Mouse (Mus musculus): Measurements from ENCODE around the gene Grifin. TPM values are rescaled to one million over a fixed set of nuclear protein-coding genes. Genes with fewer than 3 reads are reported as not detected.

Grifin gene
- polyA plus RNA-seq, 1 experiment from 2014 or later = not detected

DNA sequence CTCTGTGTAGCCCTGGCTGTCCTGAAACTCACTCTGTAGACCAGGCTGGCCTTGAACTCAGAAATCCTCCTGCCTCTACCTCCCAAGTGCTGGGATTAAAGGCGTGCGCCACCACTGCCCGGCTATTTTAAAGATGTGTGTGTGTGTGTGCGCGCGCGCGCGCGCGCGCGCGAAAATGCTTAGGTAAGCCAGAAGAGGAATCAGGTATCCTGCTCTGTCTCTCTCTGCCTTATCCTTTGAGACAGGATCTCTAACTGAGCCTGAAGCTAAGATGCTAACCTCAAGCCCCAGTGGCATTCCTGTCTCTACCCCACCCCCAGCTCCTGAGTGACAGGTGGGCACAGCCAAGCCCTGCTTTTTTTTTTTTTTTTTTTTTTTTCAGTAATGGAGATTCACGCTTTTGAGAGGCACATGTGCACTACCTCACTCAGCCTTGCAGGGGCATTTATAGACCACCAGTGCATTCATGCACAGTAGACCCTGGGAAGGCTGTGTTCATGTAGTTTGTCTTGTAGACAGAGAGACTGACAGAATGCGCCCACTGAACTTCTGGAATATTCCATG, 4.2 kb upstream of the Grifin start:
- Histone ChIP-seq H3K4me1 (peaks cover 45% of the 10 kb centered on the region), H3K27ac (replicated peaks) (no peak overlapping the region; the same call in 1 of the 2 replicates), H3K9ac (no peak overlapping the region), H3K4me2 (replicated peaks) (0 out of 2 replicates have a peak overlapping the region, but pooled peaks have one; percentile 22), H3K36me3 (no peaks in the 10 kb centered on the region), H3K9me3 (replicated peaks) (no peaks in the 10 kb centered on the region), H3K27me3 (no peaks in the 10 kb centered on the region), H3K4me3 (replicated peaks) (no peak overlapping the region)
- WGBS = 60% methylated on average over 16 of the region's 16 CpGs
- ATAC-seq (ENCODE audit: insufficient number of reproducible peaks, low FRiP score, low TSS enrichment, low read depth) = no peak

DNA sequence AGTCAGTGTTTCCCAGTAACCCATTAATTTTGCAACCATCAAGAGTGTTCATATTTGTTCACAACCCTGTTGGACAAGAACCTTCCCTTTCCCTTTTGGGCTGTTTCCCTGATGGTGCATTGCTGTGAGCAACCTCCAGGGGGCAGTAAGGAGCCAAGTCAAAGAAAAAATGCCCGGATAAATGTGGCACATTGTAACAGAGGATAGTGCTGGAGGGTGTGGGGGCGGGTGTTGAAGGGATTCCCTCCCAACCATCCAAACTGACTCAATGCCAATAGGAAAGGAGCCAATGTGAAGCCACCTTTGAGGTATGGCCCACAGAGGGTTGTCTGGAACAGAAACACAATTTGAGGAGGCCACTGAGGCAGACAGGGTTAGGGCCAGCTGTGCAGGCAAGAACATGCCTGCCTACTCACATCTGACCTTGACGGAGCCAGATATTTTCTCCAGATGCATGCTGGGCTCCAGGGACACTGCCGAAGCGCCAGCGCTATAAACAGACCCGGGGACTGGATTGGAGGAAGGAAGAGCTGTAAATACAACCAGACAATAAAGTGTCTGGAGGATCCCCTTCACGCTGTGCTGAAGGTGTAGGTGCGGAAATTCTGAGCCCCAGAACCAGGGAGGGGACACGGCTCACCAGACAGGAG, 3.6 kb upstream of the Grifin start:
- no peaks in the 10 kb centered on the region for H3K27me3 ChIP-seq
- 20% methylated on average over 10 of the region's 10 CpGs for whole genome bisulfite sequencing
- no peaks in the 10 kb centered on the region for H3K9me3 ChIP-seq (replicated peaks)
- no peaks in the 10 kb centered on the region for H3K36me3 ChIP-seq
- H3K9ac ChIP-seq = no peak overlapping the region
- H3K27ac ChIP-seq (replicated peaks) = peak overlapping the region; percentile 77
- 0 out of 2 replicates have a peak overlapping the region, but pooled peaks have one; percentile 2 for H3K4me3 ChIP-seq (replicated peaks)
- peak overlapping the region; percentile 22; the same call in 1 of the 2 replicates for H3K4me2 ChIP-seq (replicated peaks)
- H3K4me1 ChIP-seq = peaks cover 45% of the 10 kb centered on the region
- no peak for ATAC-seq (ENCODE audit: insufficient number of reproducible peaks, low FRiP score, low TSS enrichment, low read depth)

DNA sequence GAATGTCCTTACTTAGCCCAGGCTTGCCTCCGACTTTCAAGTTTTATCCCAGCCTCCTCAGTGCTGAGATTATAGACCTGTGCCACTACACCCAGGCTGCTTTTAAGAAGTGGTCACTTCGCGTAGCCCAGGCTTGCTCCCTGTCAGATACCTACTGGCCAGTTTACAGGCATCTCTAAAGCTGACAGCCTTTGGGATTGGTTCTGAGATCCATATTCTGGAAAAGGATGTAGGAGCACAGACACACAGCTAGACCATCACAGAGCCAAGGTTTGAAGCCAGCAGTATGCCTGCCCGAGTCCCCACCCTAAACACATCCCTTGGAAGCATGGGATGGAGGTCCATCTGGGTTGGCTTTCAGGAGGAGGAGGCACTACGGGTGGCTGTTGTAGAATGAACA, 2.9 kb upstream of the Grifin start:
- Histone ChIP-seq H3K36me3 (no peaks in the 10 kb centered on the region), H3K27ac (replicated peaks) (peak overlapping the region; percentile 77), H3K4me2 (replicated peaks) (no peak overlapping the region), H3K27me3 (no peaks in the 10 kb centered on the region), H3K4me3 (replicated peaks) (no peak overlapping the region), H3K9me3 (replicated peaks) (no peaks in the 10 kb centered on the region), H3K9ac (no peak overlapping the region), H3K4me1 (peaks cover 45% of the 10 kb centered on the region)
- ATAC-seq (ENCODE audit: insufficient number of reproducible peaks, low FRiP score, low TSS enrichment, low read depth) = no peak
- 80% methylated on average over 5 of the region's 5 CpGs for WGBS

DNA sequence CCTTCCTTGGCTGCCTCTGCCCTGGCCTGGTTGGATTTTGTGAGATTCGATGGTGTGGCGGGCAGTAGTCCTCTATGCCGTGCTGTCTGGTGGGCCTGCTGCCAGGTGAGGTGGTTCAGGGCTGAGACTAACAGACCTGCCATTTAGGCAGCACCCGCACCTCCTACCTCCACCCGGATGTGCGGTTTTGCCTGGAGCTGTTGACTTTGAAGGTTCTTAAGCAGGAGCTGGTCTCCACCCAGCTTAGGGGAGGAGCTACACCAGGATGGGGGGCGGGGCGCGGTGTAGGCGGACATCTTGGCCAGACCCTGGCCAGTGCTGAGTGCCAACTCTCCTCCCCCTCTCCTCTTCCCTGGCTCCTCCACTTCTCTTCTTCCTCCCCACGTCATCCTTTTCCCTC, 2.5 kb upstream of the Grifin start:
- Histone ChIP-seq H3K4me1 (peaks cover 45% of the 10 kb centered on the region), H3K9ac (no peak overlapping the region), H3K27ac (replicated peaks) (no peak overlapping the region), H3K27me3 (no peaks in the 10 kb centered on the region), H3K9me3 (replicated peaks) (no peaks in the 10 kb centered on the region), H3K4me3 (replicated peaks) (no peak overlapping the region), H3K4me2 (replicated peaks) (no peak overlapping the region), H3K36me3 (no peaks in the 10 kb centered on the region)
- peak; percentile 48 for ATAC-seq (ENCODE audit: insufficient number of reproducible peaks, low FRiP score, low TSS enrichment, low read depth)
- WGBS = 30% methylated on average over 11 of the region's 11 CpGs

DNA sequence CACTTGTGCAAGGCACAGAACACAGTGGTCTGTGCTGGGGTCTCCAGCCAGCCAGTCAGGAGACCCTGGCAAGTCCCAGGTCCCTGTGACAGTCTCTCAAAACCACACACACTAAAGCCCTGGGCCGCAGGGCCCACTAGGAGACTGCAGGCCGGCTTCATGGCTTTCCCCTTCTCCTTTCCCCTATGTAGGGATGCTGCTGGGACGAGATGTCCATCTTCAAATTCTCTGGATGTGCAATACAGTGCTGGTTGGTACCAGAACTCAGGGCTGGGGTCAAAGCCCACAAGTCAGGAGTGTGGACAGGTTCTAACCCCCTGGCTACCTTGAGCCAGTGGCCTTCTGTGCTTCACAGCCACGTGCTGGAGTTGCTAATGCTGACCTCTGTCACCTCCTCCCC, 1.4 kb upstream of the Grifin start:
- no peaks in the 10 kb centered on the region for H3K27me3 ChIP-seq
- H3K4me1 ChIP-seq = peaks cover 41% of the 10 kb centered on the region
- no peak for ATAC-seq (ENCODE audit: insufficient number of reproducible peaks, low FRiP score, low TSS enrichment, low read depth)
- H3K4me2 ChIP-seq (replicated peaks) = no peak overlapping the region
- H3K36me3 ChIP-seq = no peaks in the 10 kb centered on the region
- WGBS = 79% methylated on average over 4 of the region's 4 CpGs
- no peaks in the 10 kb centered on the region for H3K9me3 ChIP-seq (replicated peaks)
- H3K4me3 ChIP-seq (replicated peaks) = no peak overlapping the region
- no peak overlapping the region for H3K27ac ChIP-seq (replicated peaks)
- H3K9ac ChIP-seq = no peak overlapping the region

DNA sequence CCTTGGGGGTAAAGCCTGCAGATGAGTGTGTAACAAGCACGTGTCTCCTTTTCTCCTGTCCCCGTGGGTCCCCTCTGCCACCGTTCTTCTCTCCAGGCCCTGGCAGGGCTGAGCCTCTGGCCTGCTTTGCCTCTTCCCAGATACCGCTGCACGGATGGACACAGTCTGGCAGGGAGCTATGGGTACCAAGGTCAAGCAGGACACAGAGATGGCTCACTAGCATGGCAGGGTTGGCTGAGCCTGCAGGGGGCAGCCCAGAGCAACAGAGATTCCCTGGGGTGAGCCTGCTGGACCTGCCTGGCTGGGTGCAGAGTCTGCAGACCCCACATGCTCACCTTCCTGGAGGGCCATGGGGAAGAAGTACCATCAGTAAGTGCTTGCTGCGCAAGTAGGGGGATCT, 985 bp upstream of the Grifin start:
- peaks cover 39% of the 10 kb centered on the region for H3K4me1 ChIP-seq
- no peak overlapping the region for H3K4me2 ChIP-seq (replicated peaks)
- H3K36me3 ChIP-seq = no peaks in the 10 kb centered on the region
- H3K9ac ChIP-seq = no peak overlapping the region
- H3K27me3 ChIP-seq = no peaks in the 10 kb centered on the region
- no peak overlapping the region for H3K27ac ChIP-seq (replicated peaks)
- no peaks in the 10 kb centered on the region for H3K9me3 ChIP-seq (replicated peaks)
- H3K4me3 ChIP-seq (replicated peaks) = no peak overlapping the region
- no peak for ATAC-seq (ENCODE audit: insufficient number of reproducible peaks, low FRiP score, low TSS enrichment, low read depth)
- 65% methylated on average over 6 of the region's 6 CpGs for WGBS

DNA sequence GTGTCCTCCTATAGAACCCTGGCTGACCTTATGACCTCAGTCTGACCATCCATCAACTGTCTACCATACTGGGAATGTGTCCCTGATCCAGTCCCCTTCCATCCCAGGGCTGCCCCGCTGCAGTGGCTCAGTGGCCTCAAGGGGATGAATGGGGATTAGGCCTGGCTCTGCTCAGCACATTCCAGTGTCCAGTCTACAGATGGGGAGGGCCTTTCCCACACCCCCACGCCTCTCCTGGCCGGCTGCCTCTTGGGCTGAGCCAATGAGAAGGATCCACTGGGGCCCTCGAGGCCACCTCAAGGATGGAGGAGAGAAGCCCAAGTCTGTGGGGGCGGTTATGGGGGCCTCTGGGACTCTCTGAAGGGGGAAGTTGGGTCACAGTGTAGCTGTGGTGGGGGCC, 580 bp upstream of the Grifin start:
- 44% methylated on average over 5 of the region's 5 CpGs for WGBS
- no peak overlapping the region for H3K4me2 ChIP-seq (replicated peaks)
- H3K36me3 ChIP-seq = no peaks in the 10 kb centered on the region
- ATAC-seq (ENCODE audit: insufficient number of reproducible peaks, low FRiP score, low TSS enrichment, low read depth) = 0 out of 2 replicates have a peak, but pooled peaks have one; percentile 29
- no peak overlapping the region for H3K27ac ChIP-seq (replicated peaks)
- no peak overlapping the region for H3K4me3 ChIP-seq (replicated peaks)
- no peak overlapping the region for H3K9ac ChIP-seq
- H3K9me3 ChIP-seq (replicated peaks) = no peaks in the 10 kb centered on the region
- H3K27me3 ChIP-seq = no peaks in the 10 kb centered on the region
- H3K4me1 ChIP-seq = peaks cover 39% of the 10 kb centered on the region

DNA sequence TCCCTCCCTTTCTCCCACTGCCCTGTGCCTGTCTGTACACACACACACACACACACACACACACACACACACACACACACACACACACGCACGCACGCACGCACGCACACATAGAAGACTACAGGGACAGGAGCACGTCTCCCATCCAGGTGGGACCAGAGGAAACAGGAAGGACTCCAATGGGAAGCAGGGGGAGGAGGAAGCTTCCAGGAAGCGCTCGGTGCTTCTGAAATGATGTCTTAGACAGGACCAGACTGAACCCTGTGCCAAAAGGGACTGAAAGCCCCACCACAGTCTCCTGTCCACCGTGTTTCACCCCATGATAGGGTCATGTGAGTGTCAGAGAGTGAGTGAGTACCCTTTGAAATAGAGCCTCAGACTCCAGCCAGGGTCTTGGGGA, 2.3 kb downstream of the Grifin start:
- no peak overlapping the region for H3K27ac ChIP-seq (replicated peaks)
- H3K36me3 ChIP-seq = no peaks in the 10 kb centered on the region
- no peak for ATAC-seq (ENCODE audit: insufficient number of reproducible peaks, low FRiP score, low TSS enrichment, low read depth)
- H3K27me3 ChIP-seq = no peaks in the 10 kb centered on the region
- H3K4me2 ChIP-seq (replicated peaks) = no peak overlapping the region
- 75% methylated on average over 9 of the region's 9 CpGs for WGBS
- H3K9me3 ChIP-seq (replicated peaks) = no peaks in the 10 kb centered on the region
- H3K4me3 ChIP-seq (replicated peaks) = no peak overlapping the region
- peaks cover 23% of the 10 kb centered on the region for H3K4me1 ChIP-seq
- no peak overlapping the region for H3K9ac ChIP-seq

DNA sequence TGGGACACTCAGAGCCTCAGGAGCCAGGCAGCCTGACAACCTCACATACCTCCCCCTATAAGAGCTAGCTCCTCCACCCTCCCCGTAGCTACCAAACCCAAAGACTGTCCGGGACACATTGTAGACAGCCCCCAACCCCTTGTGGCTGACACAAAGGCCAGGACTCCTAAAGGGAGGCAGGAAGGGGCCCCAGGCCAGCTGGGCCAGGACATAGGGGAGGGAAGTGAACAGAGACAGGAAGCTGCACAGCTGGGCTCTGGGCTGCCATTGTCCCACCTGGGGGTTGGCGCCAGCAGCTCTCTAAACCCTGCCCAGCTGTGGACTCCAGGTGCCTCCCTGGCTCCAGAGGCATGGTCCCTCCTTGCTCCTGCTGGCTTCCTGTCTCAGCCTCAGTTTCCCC, 8.0 kb downstream of the Grifin start:
- Histone ChIP-seq H3K4me3 (replicated peaks) (no peak overlapping the region), H3K9ac (no peak overlapping the region), H3K27me3 (no peaks in the 10 kb centered on the region), H3K4me1 (no peaks in the 10 kb centered on the region), H3K4me2 (replicated peaks) (no peak overlapping the region), H3K9me3 (replicated peaks) (no peaks in the 10 kb centered on the region), H3K36me3 (no peaks in the 10 kb centered on the region), H3K27ac (replicated peaks) (no peak overlapping the region)
- no peak; the same call in 1 of the 2 replicates for ATAC-seq (ENCODE audit: insufficient number of reproducible peaks, low FRiP score, low TSS enrichment, low read depth)
- 53% methylated on average over 3 of the region's 3 CpGs for WGBS

DNA sequence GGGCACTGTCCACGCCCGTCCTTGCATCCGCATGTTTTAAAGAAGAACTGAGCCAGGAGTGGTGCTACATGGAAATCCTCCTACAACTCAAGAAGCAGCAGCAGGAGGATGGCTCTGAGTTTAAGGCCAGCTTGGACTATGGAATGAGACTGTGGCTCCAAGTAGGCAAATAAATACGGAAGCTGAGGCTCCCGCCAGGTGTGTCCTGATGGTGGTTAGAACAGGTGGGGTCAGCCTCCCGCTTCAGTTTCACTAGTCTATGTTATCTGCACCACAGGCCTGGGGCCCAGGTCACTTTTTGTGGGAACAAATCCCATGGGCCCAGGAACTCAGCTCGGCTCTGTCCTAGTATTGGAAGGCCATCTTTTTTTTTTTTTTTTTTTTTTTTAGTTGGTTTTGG, 11.2 kb downstream of the Grifin start:
- H3K36me3 ChIP-seq = no peaks in the 10 kb centered on the region
- ATAC-seq (ENCODE audit: insufficient number of reproducible peaks, low FRiP score, low TSS enrichment, low read depth) = no peak
- peaks cover 13% of the 10 kb centered on the region; the same call in 1 of the 2 replicates for H3K4me1 ChIP-seq
- no peak overlapping the region for H3K9ac ChIP-seq
- no peak overlapping the region for H3K4me3 ChIP-seq (replicated peaks)
- no peaks in the 10 kb centered on the region for H3K27me3 ChIP-seq
- H3K9me3 ChIP-seq (replicated peaks) = no peaks in the 10 kb centered on the region
- no peak overlapping the region for H3K4me2 ChIP-seq (replicated peaks)
- no peak overlapping the region for H3K27ac ChIP-seq (replicated peaks)
- 88% methylated on average over 7 of the region's 7 CpGs for WGBS

DNA sequence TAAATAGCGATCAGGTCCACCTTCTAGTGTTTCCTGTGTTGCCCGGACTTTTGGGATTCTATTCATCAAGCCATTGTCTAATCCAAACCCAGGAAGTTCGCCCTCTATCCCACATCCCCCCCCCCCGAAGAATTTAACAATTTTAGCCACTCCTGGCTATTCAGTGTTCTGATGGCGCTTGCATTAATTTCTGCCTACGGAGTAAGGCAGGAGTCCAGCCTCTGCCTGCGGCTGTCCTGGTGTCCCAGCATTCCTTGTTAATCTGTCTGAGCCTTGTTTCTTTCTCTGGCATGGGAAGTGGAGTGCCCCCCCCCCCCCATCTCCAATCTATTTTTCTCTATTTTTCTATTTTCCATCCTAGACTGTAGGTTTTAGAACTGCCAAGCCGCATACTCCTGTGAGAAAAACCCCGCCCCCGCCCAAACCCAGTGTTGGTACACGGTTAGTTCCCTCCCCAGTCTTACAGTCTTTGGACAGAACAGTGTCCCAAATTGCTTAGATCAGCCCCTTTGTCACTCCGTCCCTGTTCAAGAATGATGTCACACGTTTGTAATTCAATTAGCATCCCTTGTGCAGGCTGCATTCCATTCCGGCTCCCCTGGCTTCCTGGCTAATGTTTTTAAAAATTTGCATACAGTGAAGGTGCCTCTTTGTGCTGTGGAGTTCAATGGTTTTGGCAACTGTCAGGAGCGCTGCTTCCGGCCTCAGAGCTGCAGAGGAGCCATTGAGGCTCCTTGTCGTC, 15.4 kb downstream of the Grifin start:
- Histone ChIP-seq H3K9ac (no peak overlapping the region), H3K9me3 (replicated peaks) (no peaks in the 10 kb centered on the region), H3K36me3 (no peaks in the 10 kb centered on the region), H3K4me2 (replicated peaks) (no peak overlapping the region), H3K4me1 (peaks cover 13% of the 10 kb centered on the region; the same call in 1 of the 2 replicates), H3K27me3 (no peaks in the 10 kb centered on the region), H3K4me3 (replicated peaks) (no peak overlapping the region), H3K27ac (replicated peaks) (no peak overlapping the region)
- ATAC-seq (ENCODE audit: insufficient number of reproducible peaks, low FRiP score, low TSS enrichment, low read depth) = 0 out of 2 replicates have a peak, but pooled peaks have one; percentile 27
- 34% methylated on average over 17 of the region's 17 CpGs for WGBS
